Mouse (Mus musculus) embryonic facial prominence, embryonic 14.5 days (tissue): ENCODE results near the gene Gtf3c1. TPM values are rescaled to one million over a fixed set of nuclear protein-coding genes. Genes with fewer than 3 reads are reported as not detected.
"Not testable (repeated sequence)": the region's sequence is repeated elsewhere in the genome, so short reads cannot be mapped to it uniquely, and the experiment has no call there.

Experiments
- ATAC-seq: fragments of 200-750 bp; cut with Nextera tagmentation; 2 replicates; pipeline ENCODE4 v1.8.0; 2017; ENCODE audit warnings: low read depth, moderate number of reproducible peaks, moderate TSS enrichment
- DNase-seq: peaks from one replicate; pipeline ENCODE4 v3.0.0-alpha.2; 2015; ENCODE audit warnings: low spot score
- H3K27ac ChIP-seq: fragments of 300-500 bp; sonication (generic); replicated peaks from 2 replicates; pipeline ENCODE4 v1.5.1; 2014; ENCODE audit warnings: low read depth, mild to moderate bottlenecking, low read length, moderate library complexity
- H3K27me3 ChIP-seq: fragments of 300-500 bp; sonication (generic); replicated peaks from 2 replicates; pipeline ENCODE4 v1.6.1; 2014; ENCODE audit warnings: low read length; ENCODE audit not compliant: control insufficient read depth, insufficient read depth
- H3K36me3 ChIP-seq: fragments of 300-500 bp; sonication (generic); 2 replicates; pipeline ENCODE4 v1.6.1; 2014; ENCODE audit warnings: low read length, mixed read lengths; ENCODE audit not compliant: control insufficient read depth, insufficient read depth
- H3K4me1 ChIP-seq: fragments of 300-500 bp; sonication (generic); 2 replicates; pipeline ENCODE4 v1.6.1; 2014; ENCODE audit warnings: antibody characterized with exemption, low read length; ENCODE audit not compliant: control insufficient read depth, insufficient read depth
- H3K4me2 ChIP-seq: fragments of 300-500 bp; sonication (generic); 2 replicates; pipeline ENCODE4 v1.6.1; 2014; ENCODE audit warnings: low read depth, mild to moderate bottlenecking, low read length, moderate library complexity, mixed read lengths
- H3K4me3 ChIP-seq: fragments of 300-500 bp; sonication (generic); 2 replicates; pipeline ENCODE4 v1.5.1; 2014; ENCODE audit warnings: low read depth, mild to moderate bottlenecking, low read length
- H3K9ac ChIP-seq: fragments of 300-500 bp; sonication (generic); 2 replicates; pipeline ENCODE4 v1.6.1; 2014; ENCODE audit warnings: low read depth, mild to moderate bottlenecking, low read length, moderate library complexity, mixed read lengths
- H3K9me3 ChIP-seq: fragments of 300-500 bp; sonication (generic); 2 replicates; pipeline ENCODE4 v1.6.1; 2016; ENCODE audit warnings: low read length; ENCODE audit not compliant: control insufficient read depth
- WGBS: fragments of 180-500 bp; shearing (Covaris S2); extraction: QIAGEN DNeasy Blood & Tissue Kit; methylation state at CpG from one replicate; pipeline ENCODE4 v1.1.7; 2014; 5-methylcytosine and 5-hydroxymethylcytosine counted together
- polyA plus RNA-seq: library from polyadenylated mRNA; unstranded; fragments of >200 nt; fragmentation: Nextera tagmentation; extraction: Ambion mirVana; gene quantifications from 2 replicates; pipeline ENCODE4 v1.2.1, GENCODE M21; 2014

Gene Gtf3c1
- polyA plus RNA-seq, 1 experiment from 2014 or later, result 26.0 TPM

DNA sequence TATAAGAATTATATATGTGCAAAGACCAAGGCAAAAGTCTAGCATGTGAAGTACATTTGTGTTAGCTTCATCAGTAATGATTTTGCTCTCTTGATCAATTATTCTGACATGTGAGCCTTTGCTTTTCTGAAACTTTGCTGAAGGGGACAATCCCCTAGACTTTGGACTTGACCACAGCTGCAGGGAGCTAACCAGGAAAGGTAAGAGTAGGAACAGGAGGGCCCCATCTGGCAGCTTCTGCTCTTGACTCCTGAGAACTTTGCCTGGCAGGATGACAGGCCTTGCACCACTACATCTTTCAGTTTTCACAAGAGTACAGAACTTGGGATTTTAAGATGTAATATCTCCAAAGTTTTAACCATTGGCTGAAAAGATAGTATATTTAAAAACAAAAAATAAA is 10.0 kb upstream of the Gtf3c1 start:
- ATAC-seq, result no peak
- H3K27ac ChIP-seq, result no peak overlapping the region

DNA sequence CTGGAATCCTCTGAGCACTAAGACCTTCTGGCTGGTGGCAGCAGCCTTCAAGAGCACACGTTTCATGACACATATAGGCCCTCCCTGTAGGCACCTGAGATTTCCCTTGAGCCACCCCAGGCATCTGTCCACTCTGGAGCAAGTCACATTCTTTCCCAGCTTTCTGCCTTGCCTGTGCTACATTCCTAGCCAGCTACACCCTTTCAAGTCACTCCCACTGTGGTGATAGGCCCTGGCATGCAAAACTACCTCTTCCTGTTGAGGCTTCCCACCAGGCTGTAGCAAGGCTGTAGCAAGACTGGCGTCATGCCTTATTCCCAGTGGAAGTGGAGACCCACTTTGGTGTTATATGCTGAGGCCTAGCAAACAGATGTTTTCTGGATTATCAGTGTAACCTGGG is 9.1 kb upstream of the Gtf3c1 start:
- no peak overlapping the region for H3K9ac ChIP-seq
- H3K27me3 ChIP-seq, result no peaks in the 10 kb centered on the region
- peak; percentile 38; the same call in 1 of the 2 replicates for ATAC-seq
- no peaks in the 10 kb centered on the region for H3K9me3 ChIP-seq
- H3K4me1 ChIP-seq, result peaks cover 12% of the 10 kb centered on the region
- WGBS, result 46% methylated on average over 2 of the region's 2 CpGs
- no peak overlapping the region for H3K4me2 ChIP-seq
- no peak overlapping the region for H3K27ac ChIP-seq
- H3K36me3 ChIP-seq, result no peaks in the 10 kb centered on the region
- H3K4me3 ChIP-seq, result no peak overlapping the region
- peak; percentile 61 for DNase-seq

More for the DNA sequence above, 10.0 kb upstream of the Gtf3c1 start:
- Histone ChIP-seq H3K27me3 (no peaks in the 10 kb centered on the region), H3K36me3 (no peaks in the 10 kb centered on the region), H3K4me2 (no peak overlapping the region), H3K4me1 (peaks cover 12% of the 10 kb centered on the region), H3K9me3 (no peaks in the 10 kb centered on the region), H3K4me3 (no peak overlapping the region), H3K9ac (no peak overlapping the region)
- no peak for DNase-seq

GRCm38 (mm10) chr7:125714803-125715202 is 7.2 kb upstream of the Gtf3c1 start:
- Histone ChIP-seq H3K9me3 (no peaks in the 10 kb centered on the region), H3K4me3 (no peak overlapping the region), H3K4me1 (peaks cover 5% of the 10 kb centered on the region), H3K4me2 (no peak overlapping the region), H3K9ac (no peak overlapping the region), H3K36me3 (no peaks in the 10 kb centered on the region), H3K27ac (no peak overlapping the region), H3K27me3 (no peaks in the 10 kb centered on the region)
- no peak for DNase-seq
- ATAC-seq, result no peak
- WGBS, result 81% methylated on average over 3 of the region's 3 CpGs

DNA sequence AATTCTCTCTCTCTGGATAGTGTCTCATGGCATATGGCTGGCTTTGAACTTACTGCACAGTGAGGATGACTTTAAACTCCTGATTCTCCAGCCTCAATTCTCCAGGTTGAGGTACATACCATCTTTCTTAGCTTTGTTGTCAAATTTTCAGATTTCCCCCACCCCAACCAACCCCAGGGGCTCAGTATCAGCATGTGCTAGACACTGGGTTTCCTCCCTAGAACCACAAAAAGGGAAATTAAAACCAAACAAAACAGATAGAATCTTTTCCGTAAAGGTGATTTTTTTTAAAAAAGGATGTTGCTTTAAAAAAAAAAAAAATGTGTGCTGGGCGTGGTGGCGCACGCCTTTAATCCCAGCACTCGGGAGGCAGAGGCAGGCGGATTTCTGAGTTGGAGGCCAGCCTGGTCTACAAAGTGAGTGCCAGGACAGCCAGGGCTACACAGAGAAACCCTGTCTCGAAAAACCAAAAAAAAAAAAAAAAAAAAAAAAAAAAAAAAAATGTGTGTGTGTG is 6.0 kb upstream of the Gtf3c1 start:
- not testable (repeated sequence) for H3K9me3 ChIP-seq, H3K4me2 ChIP-seq, H3K4me3 ChIP-seq, H3K27me3 ChIP-seq, H3K27ac ChIP-seq, ATAC-seq, H3K36me3 ChIP-seq, DNase-seq, H3K4me1 ChIP-seq, H3K9ac ChIP-seq
- WGBS, result 89% methylated on average over 7 of the region's 7 CpGs

- peak; percentile 31 for DNase-seq
- H3K27me3 ChIP-seq, result no peaks in the 10 kb centered on the region
- H3K4me2 ChIP-seq, result peak overlapping the region; percentile 82
- H3K36me3 ChIP-seq, result peaks cover 14% of the 10 kb centered on the region
- peak overlapping the region; percentile 85 for H3K9ac ChIP-seq
- H3K9me3 ChIP-seq, result no peaks in the 10 kb centered on the region
- H3K4me3 ChIP-seq, result peak overlapping the region; percentile 76
- 0% methylated on average over 15 of the region's 15 CpGs for WGBS
- no peak for ATAC-seq
- H3K4me1 ChIP-seq, result peaks cover 23% of the 10 kb centered on the region
- H3K27ac ChIP-seq, result peak overlapping the region; percentile 88
Measured at GRCm38 (mm10) chr7:125708100-125708499, 520 bp upstream of the Gtf3c1 start.

- H3K4me2 ChIP-seq, result peak overlapping the region; percentile 82
- peak; percentile 79 for ATAC-seq
- H3K9ac ChIP-seq, result peak overlapping the region; percentile 85
- no peaks in the 10 kb centered on the region for H3K27me3 ChIP-seq
- peaks cover 23% of the 10 kb centered on the region for H3K36me3 ChIP-seq
- peak overlapping the region; percentile 88 for H3K27ac ChIP-seq
- peaks cover 23% of the 10 kb centered on the region for H3K4me1 ChIP-seq
- 0% methylated on average over 24 of the region's 24 CpGs for WGBS
- H3K9me3 ChIP-seq, result no peaks in the 10 kb centered on the region
- H3K4me3 ChIP-seq, result peak overlapping the region; percentile 76
- DNase-seq, result peak; percentile 61
Measured at GRCm38 (mm10) chr7:125707186-125707585, 394 bp downstream of the Gtf3c1 start.

- Histone ChIP-seq H3K9ac (no peak overlapping the region), H3K9me3 (peaks cover 16% of the 10 kb centered on the region), H3K4me1 (peaks cover 19% of the 10 kb centered on the region), H3K27me3 (no peaks in the 10 kb centered on the region), H3K4me2 (no peak overlapping the region), H3K4me3 (no peak overlapping the region), H3K27ac (no peak overlapping the region), H3K36me3 (peaks cover 67% of the 10 kb centered on the region)
- DNase-seq, result no peak
- 82% methylated on average over 1 of the region's 1 CpGs for WGBS
- no peak for ATAC-seq
Measured at GRCm38 (mm10) chr7:125702791-125703190, 4.8 kb downstream of the Gtf3c1 start.

GRCm38 (mm10) chr7:125694056-125694455 is 13.5 kb downstream of the Gtf3c1 start:
- Histone ChIP-seq H3K4me2 (no peak overlapping the region), H3K4me1 (no peaks in the 10 kb centered on the region), H3K27ac (no peak overlapping the region), H3K9ac (no peak overlapping the region), H3K36me3 (peaks cover 100% of the 10 kb centered on the region), H3K4me3 (no peak overlapping the region), H3K27me3 (no peaks in the 10 kb centered on the region), H3K9me3 (peaks cover 9% of the 10 kb centered on the region)
- 52% methylated on average over 5 of the region's 5 CpGs for WGBS
- DNase-seq (peak; percentile 26), ATAC-seq (no peak)

- Histone ChIP-seq H3K4me3 (no peak overlapping the region), H3K27me3 (no peaks in the 10 kb centered on the region), H3K4me2 (no peak overlapping the region), H3K36me3 (peaks cover 91% of the 10 kb centered on the region), H3K27ac (no peak overlapping the region), H3K9ac (no peak overlapping the region), H3K4me1 (no peaks in the 10 kb centered on the region), H3K9me3 (no peaks in the 10 kb centered on the region)
- ATAC-seq (no peak), DNase-seq (no peak)
- 87% methylated on average over 4 of the region's 4 CpGs for WGBS
Measured at GRCm38 (mm10) chr7:125690516-125690915, 17.1 kb downstream of the Gtf3c1 start.
